Mouse (Mus musculus) MEL (cell line): ENCODE data around the gene Gnaz. TPM values are rescaled to one million over a fixed set of nuclear protein-coding genes. Genes with fewer than 3 reads are reported as not detected.

ENCODE experiments used
- DNase-seq: peaks from one replicate; pipeline ENCODE4 v3.0.0; 2011; ENCODE audit warnings: low read depth, low spot score
- H3K27ac ChIP-seq: 2 replicates; pipeline ENCODE4 v1.5.1; 2012; ENCODE audit warnings: low read depth, mild to moderate bottlenecking, control low read depth, low read length, moderate library complexity; ENCODE audit not compliant: control insufficient read depth
- H3K27me3 ChIP-seq, 2 experiments: fragments of 150-350 bp in 1 of 2; sonication (generic) in 1 of 2; 2 replicates each; pipeline ENCODE4 v1.6.1; 2012; ENCODE audit warnings: low read length in 2 of 2, mild to moderate bottlenecking in 2 of 2, improper control_type of control experiment in 1 of 2, moderate library complexity in 1 of 2; ENCODE audit not compliant: insufficient read depth in 2 of 2, control insufficient read depth in 1 of 2
- H3K36me3 ChIP-seq, 2 experiments: 2 replicates each; pipeline ENCODE4 v1.6.1; 2012 to 2014; ENCODE audit warnings: low read length in 2 of 2, improper control_type of control experiment in 1 of 2, inconsistent platforms in 1 of 2, mild to moderate bottlenecking in 1 of 2; ENCODE audit not compliant: insufficient read depth in 2 of 2, control insufficient read depth in 1 of 2
- H3K4me1 ChIP-seq, 2 experiments: fragments of 150-350 bp in 1 of 2; sonication (generic) in 1 of 2; 2 replicates each; pipeline ENCODE4 v1.6.1; 2012; ENCODE audit warnings: low read length in 2 of 2, improper control_type of control experiment in 1 of 2, mild to moderate bottlenecking in 1 of 2; ENCODE audit not compliant: insufficient read depth in 2 of 2, control insufficient read depth in 1 of 2
- H3K4me3 ChIP-seq, 2 experiments: fragments of 150-350 bp in 1 of 2; sonication (generic) in 1 of 2; 2 replicates each; pipeline ENCODE4 v1.5.1; 2012; ENCODE audit warnings: low read depth in 2 of 2, low read length in 2 of 2, mild to moderate bottlenecking in 2 of 2, moderate library complexity in 2 of 2, control low read depth in 1 of 2, improper control_type of control experiment in 1 of 2; ENCODE audit not compliant: control insufficient read depth in 1 of 2, insufficient read depth in 1 of 2
- H3K79me2 ChIP-seq: 2 replicates; pipeline ENCODE4 v1.6.1; 2012; ENCODE audit warnings: mild to moderate bottlenecking, low read length, moderate library complexity; ENCODE audit not compliant: control insufficient read depth, poor library complexity, insufficient read depth
- H3K9ac ChIP-seq: 2 replicates; pipeline ENCODE4 v1.6.1; 2012; ENCODE audit warnings: low read depth, mild to moderate bottlenecking, control low read depth, low read length, moderate library complexity; ENCODE audit not compliant: control insufficient read depth, poor library complexity, severe bottlenecking
- H3K9me3 ChIP-seq: fragments of 150-350 bp; sonication (generic); replicated peaks from 2 replicates; pipeline ENCODE4 v1.6.1; 2012; ENCODE audit warnings: mild to moderate bottlenecking, low read length, improper control_type of control experiment, moderate library complexity; ENCODE audit not compliant: insufficient read depth
- BHLHE40 ChIP-seq: IDR thresholded peaks from 2 replicates; pipeline ENCODE4 v1.6.1; 2012; ENCODE audit warnings: low read depth, mild to moderate bottlenecking, inconsistent platforms, low read length, improper control_type of control experiment, borderline replicate concordance
- CHD2 ChIP-seq: IDR thresholded peaks from 2 replicates; pipeline ENCODE4 v1.6.1; 2011; ENCODE audit warnings: low read length, improper control_type of control experiment
- CTCF ChIP-seq, 3 experiments: IDR thresholded peaks in 2 of 3; conservative IDR thresholded peaks in 1 of 3; 2 replicates each; pipeline ENCODE4 v1.5.1; 2011 to 2012; ENCODE audit warnings: low read length in 3 of 3, low read depth in 2 of 3, mild to moderate bottlenecking in 2 of 3, improper control_type of control experiment in 1 of 3, inconsistent platforms in 1 of 3, mixed read lengths in 1 of 3, moderate library complexity in 1 of 3; ENCODE audit not compliant: control insufficient read depth in 1 of 3, insufficient read depth in 1 of 3, poor library complexity in 1 of 3, severe bottlenecking in 1 of 3
- E2F4 ChIP-seq: IDR thresholded peaks from 2 replicates; pipeline ENCODE4 v1.6.1; 2011; ENCODE audit warnings: low read depth, low read length, improper control_type of control experiment, borderline replicate concordance
- ELF1 ChIP-seq: IDR thresholded peaks from 2 replicates; pipeline ENCODE4 v1.6.1; 2014; ENCODE audit warnings: low read depth, mild to moderate bottlenecking, inconsistent platforms, low read length, improper control_type of control experiment, moderate library complexity
- GABPA ChIP-seq: IDR thresholded peaks from 2 replicates; pipeline ENCODE4 v1.6.1; 2012; ENCODE audit warnings: low read depth, mild to moderate bottlenecking, inconsistent platforms, low read length, improper control_type of control experiment, moderate library complexity
- GATA1 ChIP-seq: IDR thresholded peaks from 2 replicates; pipeline ENCODE4 v1.6.1; 2011; ENCODE audit warnings: low read depth, low read length, improper control_type of control experiment
- HCFC1 ChIP-seq: IDR thresholded peaks from 2 replicates; pipeline ENCODE4 v1.6.1; 2012; ENCODE audit warnings: low read depth, mild to moderate bottlenecking, inconsistent platforms, low read length, improper control_type of control experiment, moderate library complexity
- JUND ChIP-seq: IDR thresholded peaks from 2 replicates; pipeline ENCODE4 v1.6.1; 2011; ENCODE audit warnings: low read depth, mild to moderate bottlenecking, improper control_type of control experiment, low read length
- KAT2A ChIP-seq: conservative IDR thresholded peaks from 2 replicates; pipeline ENCODE4 v1.6.1; 2012; ENCODE audit warnings: low read depth, low read length, improper control_type of control experiment, inconsistent platforms
- MAX ChIP-seq: IDR thresholded peaks from 2 replicates; pipeline ENCODE4 v1.6.1; 2011; ENCODE audit warnings: low read length, improper control_type of control experiment
- MAZ ChIP-seq: IDR thresholded peaks from 2 replicates; pipeline ENCODE4 v1.6.1; 2012; ENCODE audit warnings: low read depth, mild to moderate bottlenecking, inconsistent platforms, low read length, improper control_type of control experiment
- MXI1 ChIP-seq: IDR thresholded peaks from 2 replicates; pipeline ENCODE4 v1.6.1; 2011; ENCODE audit warnings: mild to moderate bottlenecking, low read depth, low read length, improper control_type of control experiment
- NELFE ChIP-seq: IDR thresholded peaks from 2 replicates; pipeline ENCODE4 v1.6.1; 2011; ENCODE audit warnings: low read depth, low read length, improper control_type of control experiment
- NRF1 ChIP-seq: IDR thresholded peaks from 2 replicates; pipeline ENCODE4 v1.6.1; 2014; ENCODE audit warnings: low read depth, mild to moderate bottlenecking, inconsistent platforms, low read length, improper control_type of control experiment, moderate library complexity; ENCODE audit not compliant: poor library complexity, insufficient read depth, severe bottlenecking
- POLR2A ChIP-seq, 2 experiments: IDR thresholded peaks; 2 replicates each; pipeline ENCODE4 v1.6.1; 2011 to 2012; ENCODE audit warnings: low read length in 2 of 2, mild to moderate bottlenecking in 2 of 2, control low read depth in 1 of 2, improper control_type of control experiment in 1 of 2, low read depth in 1 of 2, moderate library complexity in 1 of 2; ENCODE audit not compliant: control insufficient read depth in 1 of 2, insufficient read depth in 1 of 2, poor library complexity in 1 of 2
- POLR2AphosphoS2 ChIP-seq: IDR thresholded peaks from 2 replicates; pipeline ENCODE4 v1.6.1; 2011; ENCODE audit warnings: low read length, improper control_type of control experiment
- POLR2AphosphoS5 ChIP-seq: IDR thresholded peaks from 2 replicates; pipeline ENCODE4 v1.6.1; 2012; ENCODE audit warnings: low read depth, borderline replicate concordance, mild to moderate bottlenecking, inconsistent platforms, low read length, moderate library complexity, mixed read lengths
- SIN3A ChIP-seq: IDR thresholded peaks from 2 replicates; pipeline ENCODE4 v1.6.1; 2012; ENCODE audit warnings: low read length, improper control_type of control experiment, inconsistent platforms
- TBP ChIP-seq: IDR thresholded peaks from 2 replicates; pipeline ENCODE4 v1.8.0; 2011; ENCODE audit warnings: low read depth, low read length, improper control_type of control experiment
- TCF12 ChIP-seq: IDR thresholded peaks from 2 replicates; pipeline ENCODE4 v1.6.1; 2014; ENCODE audit warnings: low read depth, mild to moderate bottlenecking, inconsistent platforms, low read length, improper control_type of control experiment, moderate library complexity
- UBTF ChIP-seq: IDR thresholded peaks from 2 replicates; pipeline ENCODE4 v1.6.1; 2012; ENCODE audit warnings: low read depth, mild to moderate bottlenecking, inconsistent platforms, low read length, improper control_type of control experiment, moderate library complexity, borderline replicate concordance; ENCODE audit not compliant: insufficient read depth
- USF2 ChIP-seq, 2 experiments: IDR thresholded peaks; 2 replicates each; pipeline ENCODE4 v1.6.1; 2011 to 2012; ENCODE audit warnings: improper control_type of control experiment in 2 of 2, low read length in 2 of 2, borderline replicate concordance in 1 of 2, inconsistent platforms in 1 of 2, low read depth in 1 of 2, mild to moderate bottlenecking in 1 of 2; ENCODE audit not compliant: insufficient read depth in 1 of 2
- ZC3H11A ChIP-seq: IDR thresholded peaks from 2 replicates; pipeline ENCODE4 v1.6.1; 2012; ENCODE audit warnings: low read depth, mild to moderate bottlenecking, inconsistent platforms, low read length, improper control_type of control experiment
- ZKSCAN1 ChIP-seq: IDR thresholded peaks from 2 replicates; pipeline ENCODE4 v1.6.1; 2012; ENCODE audit warnings: low read depth, mild to moderate bottlenecking, inconsistent platforms, low read length, improper control_type of control experiment, moderate library complexity
- polyA plus RNA-seq, 2 experiments: library from polyadenylated mRNA; stranded (reverse) in 1 of 2; unstranded in 1 of 2; fragments of >175 nt in 1 of 2; fragments of >200 nt in 1 of 2; gene quantifications; 2 replicates each; pipeline versions ENCODE4 v1.2.1 to v1.2.4; 2012; ENCODE audit warnings: low replicate concordance in 2 of 2, low read depth in 1 of 2; ENCODE audit not compliant: insufficient read length in 2 of 2, insufficient read depth in 1 of 2, missing spikeins in 1 of 2
- total RNA-seq: library from RNA; depleted of rRNA; stranded (reverse); fragments of 300-350 nt; gene quantifications from 2 replicates; pipeline ENCODE4 v1.2.3, GENCODE M21; 2012

Gene Gnaz
- total and polyA plus RNA-seq, 3 experiments, result not detected

- Histone ChIP-seq H3K36me3 (no peaks in the 10 kb centered on the region), H3K9ac (no peak overlapping the region), H3K27ac (no peak overlapping the region), H3K4me1 (no peaks in the 10 kb centered on the region), H3K9me3 (no peaks in the 10 kb centered on the region), H3K27me3 (no peaks in the 10 kb centered on the region), H3K4me3 (no peak overlapping the region), H3K79me2 (no peaks in the 10 kb centered on the region)
- no peak for DNase-seq
- TF ChIP-seq ZKSCAN1 (no peak), POLR2AphosphoS5 (no peak)
These were observed 48.5 kb downstream of the Gnaz start for GRCm38 (mm10) chr10:75015465-75015864.

GRCm38 (mm10) chr10:75016481-75016880 is 49.5 kb downstream of the Gnaz start:
- Histone ChIP-seq H3K36me3 (no peaks in the 10 kb centered on the region), H3K27me3 (no peaks in the 10 kb centered on the region; a peak in 1 of 4 replicates), H3K4me3 (no peak overlapping the region), H3K4me1 (no peaks in the 10 kb centered on the region), H3K9me3 (no peaks in the 10 kb centered on the region), H3K27ac (no peak overlapping the region), H3K9ac (no peak overlapping the region), H3K79me2 (no peaks in the 10 kb centered on the region)
- TF ChIP-seq UBTF, result no peak
- no peak for TF ChIP-seq POLR2A (IDR thresholded peaks at IDR 0.05; ENCODE audit: control insufficient read depth in 1 of 2, insufficient read depth in 1 of 2, low read depth in 1 of 2, low read length in 2 of 2, poor library complexity in 1 of 2)
- TF ChIP-seq GATA1, result no peak
- TF ChIP-seq TBP, result no peak
- no peak for TF ChIP-seq ELF1
- TF ChIP-seq HCFC1, result no peak
- no peak for TF ChIP-seq CHD2
- TF ChIP-seq ZKSCAN1, result no peak
- no peak for TF ChIP-seq MAZ
- TF ChIP-seq NELFE, result no peak
- TF ChIP-seq BHLHE40, result no peak
- no peak for TF ChIP-seq TCF12
- no peak for TF ChIP-seq SIN3A
- no peak for TF ChIP-seq NRF1
- no peak for DNase-seq

GRCm38 (mm10) chr10:75020271-75020670 is 53.3 kb downstream of the Gnaz start:
- no peak overlapping the region for H3K27ac ChIP-seq

More at GRCm38 (mm10) chr10:75020271-75020670, 53.3 kb downstream of the Gnaz start:
- Histone ChIP-seq H3K4me3 (no peak overlapping the region), H3K36me3 (no peaks in the 10 kb centered on the region), H3K4me1 (no peaks in the 10 kb centered on the region), H3K27me3 (no peaks in the 10 kb centered on the region; a peak in 1 of 4 replicates), H3K9me3 (no peaks in the 10 kb centered on the region), H3K9ac (no peak overlapping the region), H3K79me2 (no peaks in the 10 kb centered on the region)
- no peak for TF ChIP-seq ELF1
- TF ChIP-seq USF2 (IDR thresholded peaks at IDR 0.05; ENCODE audit: borderline replicate concordance in 1 of 2, insufficient read depth in 1 of 2, low read depth in 1 of 2, low read length in 2 of 2), result no peak
- TF ChIP-seq CTCF (IDR thresholded peaks at IDR 0.05 in 2 of 3, conservative IDR thresholded peaks at IDR 0.05 in 1 of 3; ENCODE audit: control insufficient read depth in 1 of 3, insufficient read depth in 1 of 3, low read depth in 2 of 3, low read length in 3 of 3, poor library complexity in 1 of 3, severe bottlenecking in 1 of 3), result no peak
- no peak for TF ChIP-seq HCFC1
- no peak for TF ChIP-seq MXI1
- no peak for TF ChIP-seq KAT2A
- TF ChIP-seq POLR2AphosphoS2, result no peak
- no peak for TF ChIP-seq TBP
- TF ChIP-seq POLR2A (IDR thresholded peaks at IDR 0.05; ENCODE audit: control insufficient read depth in 1 of 2, insufficient read depth in 1 of 2, low read depth in 1 of 2, low read length in 2 of 2, poor library complexity in 1 of 2), result no peak
- no peak for TF ChIP-seq GABPA
- no peak for TF ChIP-seq NRF1
- no peak for TF ChIP-seq MAX
- TF ChIP-seq MAZ, result no peak
- no peak for TF ChIP-seq E2F4
- no peak for TF ChIP-seq ZC3H11A
- TF ChIP-seq JUND, result no peak
- TF ChIP-seq GATA1, result no peak
- DNase-seq, result no peak
